Mouse (Mus musculus) ES-E14 (cell line): ENCODE results near the gene Zfp93.

ENCODE experiments used
- HCFC1 ChIP-seq: IDR thresholded peaks from 2 replicates; pipeline ENCODE4 v1.6.1; 2012; ENCODE audit warnings: low read length, inconsistent platforms, borderline replicate concordance; ENCODE audit not compliant: insufficient read depth
- MAFK ChIP-seq: IDR thresholded peaks from 2 replicates; pipeline ENCODE4 v1.6.1; 2014; ENCODE audit warnings: mild to moderate bottlenecking, low read depth, low read length, inconsistent platforms; ENCODE audit not compliant: insufficient read depth
- ZNF384 ChIP-seq: IDR thresholded peaks from 2 replicates; pipeline ENCODE4 v1.6.1; 2012; ENCODE audit warnings: low read depth, low read length, inconsistent platforms

GRCm38 (mm10) chr7:24268176-24269155 lies 1.8 kb upstream of the Zfp93 start:
- TF ChIP-seq HCFC1 = no peak
- TF ChIP-seq ZNF384 = no peak
- no peak for TF ChIP-seq MAFK
